In genomic region chr9:21225415-21225758, GRCm38 (mm10) we compare ENCODE assay signal across 8 mouse cellular contexts. TPM values are rescaled to one million over a fixed set of nuclear protein-coding genes. Genes with fewer than 3 reads are reported as not detected.
A peak's percentile ranks its signal among the peaks of the same experiment; 100 is the strongest.
DNase-seq lines count a peak whose midpoint lies in the region; ATAC-seq and TF ChIP-seq lines count a peak whose summit lies in the region.

No protein-coding gene starts in this region.

- WGBS in heart, embryonic 15.5 days: 12% methylated on average over 7 of the region's 7 CpGs
- 5% methylated on average over 7 of the region's 7 CpGs for WGBS in bone marrow, adult 2 months
- 17% methylated on average over 7 of the region's 7 CpGs for WGBS in hindbrain, embryonic 13.5 days
- 21% methylated on average over 7 of the region's 7 CpGs for WGBS in midbrain, embryonic 11.5 days

- H3K4me3 ChIP-seq in heart, embryonic 15.5 days: peak overlapping the region; percentile 50
- peak overlapping the region; percentile 1 for H3K4me3 ChIP-seq in bone marrow, adult 2 months (replicated peaks; ENCODE audit: control insufficient read depth, low read depth, low read length)
- no peak overlapping the region for H3K4me3 ChIP-seq in hindbrain, embryonic 13.5 days
- H3K4me3 ChIP-seq in midbrain, embryonic 11.5 days (ENCODE audit: low read depth, low read length): no peak overlapping the region

- peak overlapping the region; percentile 77 for H3K27ac ChIP-seq in heart, embryonic 15.5 days
- H3K27ac ChIP-seq in bone marrow, adult 2 months (ENCODE audit: control insufficient read depth, insufficient read depth, low read depth, low read length, poor library complexity): no peak overlapping the region
- no peak overlapping the region for H3K27ac ChIP-seq in hindbrain, embryonic 13.5 days
- H3K27ac ChIP-seq in midbrain, embryonic 11.5 days (ENCODE audit: low read depth, low read length): no peak overlapping the region

- no peak for TF ChIP-seq CTCF in bone marrow, adult 2 months (IDR thresholded peaks at IDR 0.05; ENCODE audit: control insufficient read depth, insufficient read depth, low read length)

- no peak for TF ChIP-seq POLR2A in bone marrow, adult 2 months (IDR thresholded peaks at IDR 0.05; ENCODE audit: borderline replicate concordance, control insufficient read depth, low read depth, low read length)

- ATAC-seq in heart, embryonic 15.5 days (replicated peaks; ENCODE audit: insufficient number of reproducible peaks, insufficient read depth, low FRiP score, low read depth): no peak
- ATAC-seq in hindbrain, embryonic 13.5 days (ENCODE audit: low FRiP score): no peak
- no peak for ATAC-seq in midbrain, embryonic 11.5 days (ENCODE audit: low FRiP score)

- H3K4me1 ChIP-seq in heart, embryonic 15.5 days (replicated peaks): peaks cover 35% of the 10 kb centered on the region
- peaks cover 2% of the 10 kb centered on the region; the same call in 1 of the 2 replicates for H3K4me1 ChIP-seq in bone marrow, adult 2 months (ENCODE audit: control insufficient read depth, insufficient read depth, low read length)
- peaks cover 25% of the 10 kb centered on the region for H3K4me1 ChIP-seq in hindbrain, embryonic 13.5 days (replicated peaks)
- H3K4me1 ChIP-seq in midbrain, embryonic 11.5 days (ENCODE audit: control insufficient read depth, insufficient read depth, low read length): peaks cover 4% of the 10 kb centered on the region; the same call in 1 of the 2 replicates

- DNase-seq in heart, adult 9 months (ENCODE audit: low spot score in 2 of 2): no peak
- DNase-seq in midbrain, embryonic 11.5 days (ENCODE audit: low spot score, missing footprints): no peak
- DNase-seq in retina, postnatal 1 day: no peak
- DNase-seq in cerebellum, adult 9-10 months: no peak
- DNase-seq in spleen, postnatal 4 days (ENCODE audit: low spot score in 2 of 2): no peak

- peak overlapping the region; percentile 70 for H3K4me2 ChIP-seq in heart, embryonic 15.5 days
- H3K4me2 ChIP-seq in hindbrain, embryonic 13.5 days: peak overlapping the region; percentile 44
- H3K4me2 ChIP-seq in midbrain, embryonic 11.5 days: peak overlapping the region; percentile 30

- H3K9ac ChIP-seq in heart, embryonic 15.5 days: peak overlapping the region; percentile 42
- H3K9ac ChIP-seq in hindbrain, embryonic 13.5 days: peak overlapping the region; percentile 59; the same call in 1 of the 2 replicates
- no peak overlapping the region for H3K9ac ChIP-seq in midbrain, embryonic 11.5 days (ENCODE audit: low read length)

- no peaks in the 10 kb centered on the region for H3K27me3 ChIP-seq in heart, embryonic 15.5 days
- H3K27me3 ChIP-seq in hindbrain, embryonic 13.5 days: 0 out of 2 replicates have a peak, but pooled peaks cover 11% of the 10 kb centered on the region
- no peaks in the 10 kb centered on the region; the same call in 1 of the 2 replicates for H3K27me3 ChIP-seq in midbrain, embryonic 11.5 days (ENCODE audit: control insufficient read depth, insufficient read depth, low read length)

- H3K9me3 ChIP-seq in heart, embryonic 15.5 days (replicated peaks): no peaks in the 10 kb centered on the region
- no peaks in the 10 kb centered on the region; the same call in 1 of the 2 replicates for H3K9me3 ChIP-seq in hindbrain, embryonic 13.5 days
- no peaks in the 10 kb centered on the region for H3K9me3 ChIP-seq in midbrain, embryonic 11.5 days (ENCODE audit: control insufficient read depth, low read length)

- H3K36me3 ChIP-seq in heart, embryonic 15.5 days: peaks cover 14% of the 10 kb centered on the region
- H3K36me3 ChIP-seq in hindbrain, embryonic 13.5 days: peaks cover 14% of the 10 kb centered on the region
- H3K36me3 ChIP-seq in midbrain, embryonic 11.5 days (ENCODE audit: control insufficient read depth, insufficient read depth, low read length): no peaks in the 10 kb centered on the region

RNA-seq across cellular contexts. Expression of gene Keap1, which starts 13.8 kb away (rescaled TPM):
- 43.4 and 56.9 TPM in 2 replicates for polyA plus RNA-seq in heart, embryonic 15.5 days (2015; fragmentation: Nextera tagmentation; extraction: Ambion mirVana)
- 24.7 and 35.1 TPM in 2 replicates for polyA plus RNA-seq in bone marrow, adult 2 months (2011; ENCODE audit: insufficient read depth, insufficient read length, low replicate concordance, missing spikeins)
- polyA plus RNA-seq in hindbrain, embryonic 13.5 days (2015; fragmentation: Nextera tagmentation; extraction: Ambion mirVana): 61.8 and 64.7 TPM in 2 replicates
- 20.0 and 26.3 TPM in 2 replicates for polyA plus RNA-seq in midbrain, embryonic 11.5 days (2014; fragmentation: Nextera tagmentation; extraction: Ambion mirVana)

RNA-seq across cellular contexts. Expression of gene S1pr5, which starts 22.9 kb away (rescaled TPM):
- 0.05 and 0.11 TPM in 2 replicates for polyA plus RNA-seq in heart, embryonic 15.5 days (2015; fragmentation: Nextera tagmentation; extraction: Ambion mirVana)
- polyA plus RNA-seq in bone marrow, adult 2 months (2011; ENCODE audit: insufficient read depth, insufficient read length, low replicate concordance, missing spikeins): 0.65 and 1.00 TPM in 2 replicates
- polyA plus RNA-seq in hindbrain, embryonic 13.5 days (2015; fragmentation: Nextera tagmentation; extraction: Ambion mirVana): 2.8 and 3.4 TPM in 2 replicates
- 0.19 and 0.21 TPM in 2 replicates for polyA plus RNA-seq in midbrain, embryonic 11.5 days (2014; fragmentation: Nextera tagmentation; extraction: Ambion mirVana)

RNA-seq across cellular contexts. Expression of gene Atg4d, which starts 39.7 kb away (rescaled TPM):
- 48.5 and 50.9 TPM in 2 replicates for polyA plus RNA-seq in heart, embryonic 15.5 days (2015; fragmentation: Nextera tagmentation; extraction: Ambion mirVana)
- polyA plus RNA-seq in bone marrow, adult 2 months (2011; ENCODE audit: insufficient read depth, insufficient read length, low replicate concordance, missing spikeins): 42.9 and 74.7 TPM in 2 replicates
- polyA plus RNA-seq in hindbrain, embryonic 13.5 days (2015; fragmentation: Nextera tagmentation; extraction: Ambion mirVana): 51.1 and 51.8 TPM in 2 replicates
- polyA plus RNA-seq in midbrain, embryonic 11.5 days (2014; fragmentation: Nextera tagmentation; extraction: Ambion mirVana): 37.2 and 45.8 TPM in 2 replicates

RNA-seq across cellular contexts. Expression of gene Pde4a, which starts 59.9 kb away (rescaled TPM):
- 13.0 and 13.5 TPM in 2 replicates for polyA plus RNA-seq in heart, embryonic 15.5 days (2015; fragmentation: Nextera tagmentation; extraction: Ambion mirVana)
- 6.5 and 7.9 TPM in 2 replicates for polyA plus RNA-seq in bone marrow, adult 2 months (2011; ENCODE audit: insufficient read depth, insufficient read length, low replicate concordance, missing spikeins)
- 17.6 and 18.8 TPM in 2 replicates for polyA plus RNA-seq in hindbrain, embryonic 13.5 days (2015; fragmentation: Nextera tagmentation; extraction: Ambion mirVana)
- 5.0 and 6.5 TPM in 2 replicates for polyA plus RNA-seq in midbrain, embryonic 11.5 days (2014; fragmentation: Nextera tagmentation; extraction: Ambion mirVana)

Comparison
In these comparisons a context has a peak if more than half of its experiments do, and no peak if none do; other contexts are left out.
1. H3K4me3 ChIP-seq: peak in heart, embryonic 15.5 days (single experiment) and bone marrow, adult 2 months (single experiment); none in hindbrain, embryonic 13.5 days (single experiment) and midbrain, embryonic 11.5 days (single experiment).
2. Peak in every context shown above with its lines, with median percentiles within 50 percentile points of each other: H3K4me2 ChIP-seq.